Mouse (Mus musculus) limb, embryonic 11.5 days (tissue): ENCODE measurements around the gene Actl10. TPM values are rescaled to one million over a fixed set of nuclear protein-coding genes. Genes with fewer than 3 reads are reported as not detected.

Experiments used
- ATAC-seq: fragments of 200-750 bp; cut with Nextera tagmentation; 2 replicates; pipeline ENCODE4 v1.8.0; 2017; ENCODE audit warnings: low read depth; ENCODE audit not compliant: insufficient number of reproducible peaks, low FRiP score, low TSS enrichment
- DNase-seq: peaks from one replicate; pipeline ENCODE4 v3.0.0-alpha.2; 2015; ENCODE audit warnings: low spot score
- H3K27ac ChIP-seq: fragments of 300-500 bp; sonication (generic); replicated peaks from 2 replicates; pipeline ENCODE4 v1.5.1; 2014; ENCODE audit warnings: low read depth, mild to moderate bottlenecking, low read length
- H3K27me3 ChIP-seq: fragments of 300-500 bp; sonication (generic); 2 replicates; pipeline ENCODE4 v1.6.1; 2014; ENCODE audit warnings: mild to moderate bottlenecking, low read length, mixed read lengths; ENCODE audit not compliant: control insufficient read depth, insufficient read depth
- H3K36me3 ChIP-seq: fragments of 300-500 bp; sonication (generic); 2 replicates; pipeline ENCODE4 v1.6.1; 2014; ENCODE audit warnings: mild to moderate bottlenecking, low read length, moderate library complexity, mixed read lengths; ENCODE audit not compliant: control insufficient read depth, insufficient read depth
- H3K4me1 ChIP-seq: fragments of 300-500 bp; sonication (generic); 2 replicates; pipeline ENCODE4 v1.6.1; 2014; ENCODE audit warnings: low read length, mixed read lengths; ENCODE audit not compliant: control insufficient read depth, insufficient read depth
- H3K4me2 ChIP-seq: fragments of 300-500 bp; sonication (generic); 2 replicates; pipeline ENCODE4 v1.6.1; 2014; ENCODE audit warnings: low read depth, mild to moderate bottlenecking, moderate library complexity; ENCODE audit not compliant: severe bottlenecking
- H3K4me3 ChIP-seq: fragments of 300-500 bp; sonication (generic); 2 replicates; pipeline ENCODE4 v1.5.1; 2014; ENCODE audit warnings: low read depth, low read length
- H3K9ac ChIP-seq: fragments of 300-500 bp; sonication (generic); 2 replicates; pipeline ENCODE4 v1.6.1; 2014; ENCODE audit warnings: mild to moderate bottlenecking, low read length
- H3K9me3 ChIP-seq: fragments of 300-500 bp; sonication (generic); 2 replicates; pipeline ENCODE4 v1.6.1; 2016; ENCODE audit warnings: low read length; ENCODE audit not compliant: control insufficient read depth
- WGBS: fragments of 180-500 bp; shearing (Covaris S2); extraction: QIAGEN DNeasy Blood & Tissue Kit; methylation state at CpG from one replicate; pipeline ENCODE4 v1.1.7; 2014; 5-methylcytosine and 5-hydroxymethylcytosine counted together
- polyA plus RNA-seq: library from polyadenylated mRNA; unstranded; fragments of >200 nt; fragmentation: Nextera tagmentation; extraction: Ambion mirVana; gene quantifications from 2 replicates; pipeline ENCODE4 v1.2.1, GENCODE M21; 2014

Actl10 gene
- polyA plus RNA-seq, 1 experiment from 2014 or later, result 0.19 TPM

DNA sequence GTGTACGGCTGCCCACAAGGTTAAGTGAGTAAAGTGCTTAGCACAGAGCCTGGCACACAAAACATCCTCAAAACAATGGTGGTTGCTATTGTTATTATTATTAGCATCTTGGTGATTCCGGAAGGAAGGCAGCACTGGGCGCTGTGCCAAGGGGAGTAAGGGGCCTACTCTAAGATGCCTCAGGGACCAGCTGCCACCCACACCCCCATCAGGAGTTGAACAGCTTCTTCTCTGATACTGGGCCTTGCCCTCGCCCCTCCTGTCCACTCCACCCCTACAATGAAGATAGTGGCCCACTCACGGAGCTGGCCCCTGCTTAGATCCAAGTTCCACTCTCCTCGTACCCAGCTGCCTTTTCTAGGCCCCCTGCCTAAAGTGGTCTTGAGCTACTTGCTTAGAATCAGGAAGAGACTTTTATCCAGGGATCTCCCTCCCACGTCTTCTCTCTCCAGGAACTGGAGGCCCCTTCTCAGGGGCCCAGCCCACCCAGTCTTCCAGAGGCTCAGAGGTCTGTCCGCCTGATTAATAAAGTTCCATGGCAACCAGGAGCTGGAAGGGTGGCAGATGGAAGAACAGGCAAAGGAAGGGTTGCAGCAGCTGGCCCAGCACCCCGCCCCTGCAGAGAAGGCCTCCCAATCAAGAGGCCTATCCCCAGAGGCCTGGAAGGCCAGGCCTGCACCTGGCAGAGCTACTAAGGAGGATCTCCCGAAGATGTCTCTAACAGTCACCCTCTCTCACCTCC, 16.9 kb downstream of the Actl10 start:
- Histone ChIP-seq H3K4me3 (peak overlapping the region; percentile 76), H3K27ac (peak overlapping the region; percentile 84; the same call in 1 of the 2 replicates), H3K27me3 (no peaks in the 10 kb centered on the region), H3K36me3 (peaks cover 8% of the 10 kb centered on the region; the same call in 1 of the 2 replicates), H3K9ac (peak overlapping the region; percentile 90), H3K4me2 (peak overlapping the region; percentile 82), H3K4me1 (peaks cover 15% of the 10 kb centered on the region), H3K9me3 (no peaks in the 10 kb centered on the region)
- ATAC-seq (no peak), DNase-seq (peak; percentile 22)
- 31% methylated on average over 10 of the region's 10 CpGs for WGBS

DNA sequence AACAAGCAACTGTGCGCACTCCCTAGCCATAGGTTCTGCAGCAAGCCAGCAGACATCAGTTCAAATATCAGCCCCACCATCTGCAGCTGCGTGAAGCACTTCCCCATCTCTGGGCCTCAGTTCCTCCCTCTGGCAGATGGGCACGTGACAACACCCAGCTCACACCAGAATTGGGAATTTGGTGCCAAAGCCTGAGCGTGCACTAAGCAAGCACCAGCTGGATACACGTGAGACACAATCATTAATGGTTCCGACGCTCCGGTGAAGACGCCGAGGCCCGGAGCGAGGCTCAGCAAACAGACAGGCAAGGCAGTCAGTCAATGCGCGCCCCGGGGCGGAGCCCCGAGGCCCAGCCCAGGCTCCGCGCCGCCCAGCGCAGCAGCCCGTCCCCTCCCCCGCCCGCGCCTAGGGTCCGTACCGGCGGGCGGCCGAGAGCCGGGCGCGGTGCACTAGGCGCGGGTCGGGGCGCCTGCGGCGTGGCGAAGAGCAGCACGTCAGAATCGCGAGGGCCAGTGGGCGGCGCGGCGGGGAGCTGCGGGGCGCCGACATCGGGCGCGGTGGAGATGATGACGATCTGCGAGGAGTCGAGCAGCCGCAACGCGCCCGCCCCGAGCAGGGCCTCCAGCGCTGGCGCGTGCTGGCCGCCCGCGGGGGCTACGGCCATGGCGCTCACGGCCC, 17.6 kb downstream of the Actl10 start:
- H3K27me3 ChIP-seq, result no peaks in the 10 kb centered on the region
- H3K4me2 ChIP-seq, result peak overlapping the region; percentile 82
- H3K36me3 ChIP-seq, result 0 out of 2 replicates have a peak, but pooled peaks cover 2% of the 10 kb centered on the region
- peaks cover 15% of the 10 kb centered on the region for H3K4me1 ChIP-seq
- peak overlapping the region; percentile 90 for H3K9ac ChIP-seq
- WGBS, result under 1% methylated on average over 68 of the region's 70 CpGs
- DNase-seq, result peak; percentile 75
- peak; percentile 69 for ATAC-seq
- peak overlapping the region; percentile 76 for H3K4me3 ChIP-seq
- H3K9me3 ChIP-seq, result no peaks in the 10 kb centered on the region
- H3K27ac ChIP-seq, result peak overlapping the region; percentile 84

GRCm38 (mm10) chr2:154569836-154570286, 18.3 kb downstream of the Actl10 start, which contains the start of gene E2f1:
TSS of gene E2f1 (minus strand) at chr2:154569892.
- 0% methylated on average over 42 of the region's 44 CpGs for WGBS
- peak; percentile 94 for ATAC-seq
- peak within 1 kb of the TSS; percentile 76 for H3K4me3 ChIP-seq

GRCm38 (mm10) chr2:154570666-154571065, 19.1 kb downstream of the Actl10 start:
- no peak overlapping the region for H3K9ac ChIP-seq
- no peak for DNase-seq

More at GRCm38 (mm10) chr2:154569836-154570286, 18.3 kb downstream of the Actl10 start, which contains the start of gene E2f1:
- Histone ChIP-seq H3K9me3 (no peaks in the 10 kb centered on the region), H3K4me2 (peak within 1 kb of the TSS; percentile 82), H3K36me3 (0 out of 2 replicates have a peak, but pooled peaks cover 2% of the 10 kb centered on the region), H3K4me1 (peaks cover 15% of the 10 kb centered on the region), H3K27me3 (no peaks in the 10 kb centered on the region), H3K27ac (peak within 1 kb of the TSS; percentile 84), H3K9ac (peak within 1 kb of the TSS; percentile 90)
- peak; percentile 98 for DNase-seq

DNA sequence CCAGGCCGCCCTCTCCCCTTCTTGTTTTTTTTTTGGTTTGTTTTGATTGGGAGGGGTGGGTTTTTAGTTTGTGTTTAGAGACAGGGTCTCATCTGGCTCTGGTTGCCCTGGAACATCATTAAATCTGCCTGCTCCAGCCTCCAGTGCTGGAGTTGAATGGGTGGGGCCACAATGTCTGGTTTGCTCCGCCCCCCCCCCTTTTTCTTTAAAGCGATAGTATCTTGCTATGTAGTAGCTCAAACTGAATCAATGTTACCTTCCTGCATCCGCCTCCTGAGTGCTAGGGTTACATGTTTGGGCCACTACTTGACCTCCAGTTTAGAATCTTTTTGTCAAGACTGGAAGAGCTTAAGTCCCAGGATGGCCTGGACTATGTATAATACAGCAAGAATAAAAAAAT, 19.7 kb downstream of the Actl10 start:
- Histone ChIP-seq H3K9me3 (no peaks in the 10 kb centered on the region), H3K36me3 (no peaks in the 10 kb centered on the region), H3K4me3 (no peak overlapping the region), H3K4me1 (peaks cover 15% of the 10 kb centered on the region), H3K4me2 (no peak overlapping the region), H3K27me3 (no peaks in the 10 kb centered on the region), H3K9ac (no peak overlapping the region), H3K27ac (no peak overlapping the region)
- DNase-seq, result no peak
- ATAC-seq, result no peak
- WGBS, result 78% methylated on average over 4 of the region's 4 CpGs

More at GRCm38 (mm10) chr2:154570666-154571065, 19.1 kb downstream of the Actl10 start:
- Histone ChIP-seq H3K27me3 (no peaks in the 10 kb centered on the region), H3K27ac (no peak overlapping the region), H3K4me2 (no peak overlapping the region), H3K4me3 (no peak overlapping the region), H3K9me3 (no peaks in the 10 kb centered on the region), H3K36me3 (no peaks in the 10 kb centered on the region), H3K4me1 (peaks cover 15% of the 10 kb centered on the region)
- no peak for ATAC-seq
- 80% methylated on average over 4 of the region's 4 CpGs for WGBS

- DNase-seq, result peak; percentile 20
- Histone ChIP-seq H3K36me3 (no peaks in the 10 kb centered on the region), H3K9me3 (no peaks in the 10 kb centered on the region), H3K4me1 (peaks cover 9% of the 10 kb centered on the region), H3K9ac (no peak overlapping the region), H3K4me2 (no peak overlapping the region), H3K4me3 (no peak overlapping the region), H3K27ac (no peak overlapping the region), H3K27me3 (no peaks in the 10 kb centered on the region)
- 81% methylated on average over 8 of the region's 8 CpGs for WGBS
- ATAC-seq, result no peak
Measured at GRCm38 (mm10) chr2:154571976-154572375, 20.4 kb downstream of the Actl10 start.

DNA sequence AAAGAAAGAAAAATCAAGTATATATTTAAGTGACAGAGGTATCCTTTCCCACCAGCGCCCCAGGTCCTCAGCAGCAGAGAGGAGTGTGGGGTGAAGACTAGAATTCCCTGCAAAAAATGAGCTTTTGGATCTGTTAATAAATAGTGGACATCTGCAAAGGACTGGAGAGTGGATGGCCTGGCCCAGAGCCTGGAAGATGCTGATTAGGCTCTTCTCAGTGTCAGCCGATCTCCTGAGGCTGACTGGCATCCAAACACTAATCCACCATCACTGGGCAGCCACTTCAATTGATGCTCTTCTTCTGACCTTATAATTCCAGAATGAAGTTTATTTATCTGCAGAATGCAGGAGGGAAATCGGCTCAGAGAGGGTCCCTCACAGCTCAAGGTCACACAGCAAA, 21.4 kb downstream of the Actl10 start:
- Histone ChIP-seq H3K9ac (no peak overlapping the region), H3K4me2 (no peak overlapping the region), H3K4me1 (peaks cover 9% of the 10 kb centered on the region), H3K27me3 (no peaks in the 10 kb centered on the region), H3K36me3 (no peaks in the 10 kb centered on the region), H3K9me3 (no peaks in the 10 kb centered on the region), H3K27ac (no peak overlapping the region), H3K4me3 (no peak overlapping the region)
- DNase-seq (no peak), ATAC-seq (no peak)
- WGBS, result 84% methylated on average over 3 of the region's 3 CpGs

GRCm38 (mm10) chr2:154574271-154574670, 22.7 kb downstream of the Actl10 start:
- ATAC-seq (no peak), DNase-seq (no peak)
- H3K36me3 ChIP-seq, result no peaks in the 10 kb centered on the region
- WGBS, result 81% methylated on average over 7 of the region's 7 CpGs
- H3K27me3 ChIP-seq, result no peaks in the 10 kb centered on the region
- H3K9ac ChIP-seq, result no peak overlapping the region
- no peak overlapping the region for H3K4me3 ChIP-seq
- no peak overlapping the region for H3K4me2 ChIP-seq
- no peak overlapping the region for H3K27ac ChIP-seq
- H3K4me1 ChIP-seq, result no peaks in the 10 kb centered on the region; the same call in 1 of the 2 replicates
- no peaks in the 10 kb centered on the region for H3K9me3 ChIP-seq
